Mouse (Mus musculus): ENCODE measurements at regions not wholly inside any gene's neighbourhood (a gene's known extent, or its start where the extent isn't known, plus 50 kb on each side); places are given as distances from the start of the nearest gene placed in this dataset.
A peak's percentile ranks its signal among the peaks of the same experiment; 100 is the strongest.

- no peak for DNase-seq
- intact Hi-C loops (cut with DNase I), result no loop called here
Measured at GRCm38 (mm10) chr9:94386190-94386589, 151.7 kb downstream of the 1190002N15Rik start.

GRCm38 (mm10) chr9:94382293-94382692 is 155.6 kb downstream of the 1190002N15Rik start:
- intact Hi-C loops (cut with DNase I), result no loop called here
- peak; percentile 67 for DNase-seq

GRCm38 (mm10) chr9:94378835-94379234 is 159.0 kb downstream of the 1190002N15Rik start:
- DNase-seq, result peak; percentile 42
- intact Hi-C loops (cut with DNase I), result no loop called here

- no peak for DNase-seq
- intact Hi-C loops (cut with DNase I), result no loop called here
Measured at GRCm38 (mm10) chr9:94378291-94378690, 159.6 kb downstream of the 1190002N15Rik start.

GRCm38 (mm10) chr9:94377346-94378039 is 160.4 kb downstream of the 1190002N15Rik start:
- intact Hi-C loops (cut with DNase I), result no loop called here
- peak; percentile 79 for DNase-seq

- intact Hi-C loops (cut with DNase I), result no loop called here
- peak; percentile 39 for DNase-seq
Measured at GRCm38 (mm10) chr9:94370976-94371375, 166.9 kb downstream of the 1190002N15Rik start.

GRCm38 (mm10) chr9:94368231-94368936 is 169.5 kb downstream of the 1190002N15Rik start:
- no peak for DNase-seq
- intact Hi-C loops (cut with DNase I), result no loop called here

GRCm38 (mm10) chr9:94361877-94362697 is 175.8 kb downstream of the 1190002N15Rik start:
- no peak for DNase-seq
- intact Hi-C loops (cut with DNase I), result no loop called here

- intact Hi-C loops (cut with DNase I), result no loop called here
- DNase-seq, result no peak
Measured at GRCm38 (mm10) chr9:94361011-94361410, 176.9 kb downstream of the 1190002N15Rik start.

- DNase-seq, result no peak
- intact Hi-C loops (cut with DNase I), result no loop called here
Measured at GRCm38 (mm10) chr9:94358150-94358549, 179.7 kb downstream of the 1190002N15Rik start.

GRCm38 (mm10) chr9:94342011-94342410 is 195.9 kb downstream of the 1190002N15Rik start:
- peak; percentile 76 for DNase-seq
- intact Hi-C loops (cut with DNase I), result no loop called here

GRCm38 (mm10) chr9:94341531-94341930 is 196.3 kb downstream of the 1190002N15Rik start:
- intact Hi-C loops (cut with DNase I), result no loop called here
- no peak for DNase-seq

- no peak for DNase-seq
- intact Hi-C loops (cut with DNase I), result no loop called here
Measured at GRCm38 (mm10) chr9:94333450-94333849, 204.4 kb downstream of the 1190002N15Rik start.

- intact Hi-C loops (cut with DNase I), result no loop called here
- DNase-seq, result no peak
Measured at GRCm38 (mm10) chr9:94323011-94323410, 214.9 kb downstream of the 1190002N15Rik start.

GRCm38 (mm10) chr9:94302575-94302974 is 235.3 kb downstream of the 1190002N15Rik start:
- DNase-seq, result no peak
- intact Hi-C loops (cut with DNase I), result no loop called here

- intact Hi-C loops (cut with DNase I), result no loop called here
- no peak for DNase-seq
Measured at GRCm38 (mm10) chr9:94301896-94302295, 236.0 kb downstream of the 1190002N15Rik start.

- no peak for DNase-seq
Measured at GRCm38 (mm10) chr9:94295431-94295830, 242.4 kb downstream of the 1190002N15Rik start.

GRCm38 (mm10) chr9:94292147-94292546 is 245.7 kb downstream of the 1190002N15Rik start:
- intact Hi-C loops (cut with DNase I), result no loop called here
- no peak for DNase-seq

More at GRCm38 (mm10) chr9:94295431-94295830, 242.4 kb downstream of the 1190002N15Rik start:
- intact Hi-C loops (cut with DNase I), result no loop called here

GRCm38 (mm10) chr9:94289546-94289945 is 248.3 kb downstream of the 1190002N15Rik start:
- DNase-seq, result no peak
- intact Hi-C loops (cut with DNase I), result no loop called here

GRCm38 (mm10) chr9:94287559-94287958 is 250.3 kb downstream of the 1190002N15Rik start:
- no peak for DNase-seq
- intact Hi-C loops (cut with DNase I), result no loop called here
